Mouse (Mus musculus): ENCODE data around the gene Lsr.
A peak's percentile ranks its signal among the peaks of the same experiment; 100 is the strongest.

Gene Lsr

GRCm38 (mm10) chr7:30973251-30973500 lies at the start of gene Lsr:
Gene Lsr, minus strand, starts transcription at chr7:30973464.
- DNase-seq, result peak; percentile 64

GRCm38 (mm10) chr7:31017104-31017901 lies 44.0 kb upstream of the Lsr start:
- DNase-seq, result no peak

DNA sequence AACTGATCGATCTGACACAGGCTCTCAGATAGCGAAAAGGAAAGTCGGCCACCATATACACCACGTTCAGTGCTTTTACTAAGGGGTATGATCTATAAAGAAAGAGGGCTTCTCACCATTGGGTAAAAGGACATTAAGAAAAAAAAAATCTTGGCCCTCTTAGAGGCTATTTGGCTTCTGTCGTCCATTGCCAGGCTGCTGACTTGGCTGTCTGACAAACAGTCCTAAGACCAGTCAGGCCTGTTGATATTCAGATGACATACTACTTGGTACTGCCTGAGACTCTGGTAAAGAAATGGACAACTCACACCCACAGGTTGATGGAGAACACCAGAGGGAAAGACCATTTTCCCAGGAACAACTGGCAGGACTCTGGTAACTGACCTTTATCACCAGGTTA lies 39.7 kb upstream of the Lsr start:
- no peak for DNase-seq

GRCm38 (mm10) chr7:31008889-31009288 lies 35.6 kb upstream of the Lsr start:
- DNase-seq, result no peak

- DNase-seq, result peak; percentile 36
Observed at GRCm38 (mm10) chr7:31008175-31008574, 34.9 kb upstream of the Lsr start.

- no peak for DNase-seq
Observed at GRCm38 (mm10) chr7:31007775-31008174, 34.5 kb upstream of the Lsr start.

DNA sequence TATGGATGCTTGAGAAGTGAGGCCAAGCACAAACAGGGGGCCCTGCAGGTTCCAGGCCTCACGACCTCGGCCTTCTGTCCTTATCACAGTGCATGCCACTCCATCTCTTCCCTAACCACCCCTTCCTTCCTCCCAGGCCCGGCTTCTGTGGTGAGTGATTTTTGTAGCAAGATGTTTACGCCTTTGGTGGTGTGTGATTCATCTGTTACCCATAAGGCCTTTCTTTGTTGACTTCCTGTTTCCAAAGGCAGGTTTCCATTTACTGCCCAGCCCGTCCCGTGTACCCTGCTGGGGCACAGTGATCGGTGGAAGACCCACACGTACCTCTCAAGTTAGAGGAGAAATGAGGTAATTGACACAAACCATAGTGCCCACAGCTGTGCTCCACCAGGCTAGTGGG lies 29.4 kb upstream of the Lsr start:
- DNase-seq, result peak; percentile 62

GRCm38 (mm10) chr7:31000505-31001020 lies 27.3 kb upstream of the Lsr start:
- DNase-seq, result peak; percentile 89

DNA sequence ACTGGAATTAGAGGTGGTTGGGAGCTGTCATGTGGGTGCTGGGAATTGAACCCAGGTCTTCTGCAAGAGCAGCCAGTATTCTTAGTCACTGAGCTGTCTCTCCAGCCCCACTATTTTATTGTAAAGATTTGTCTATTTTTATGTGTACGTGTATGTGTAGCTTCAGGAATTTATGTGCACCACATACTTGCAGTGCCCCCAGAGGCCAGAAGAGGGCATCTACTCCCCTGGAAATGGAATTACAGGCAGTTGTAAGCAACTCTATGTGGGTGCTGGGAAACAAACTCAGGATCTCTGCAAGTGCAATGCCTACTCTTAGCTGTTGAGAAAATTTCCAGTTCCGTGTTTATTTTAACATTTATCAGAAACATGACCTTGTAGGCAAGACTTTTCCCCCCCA lies 23.2 kb upstream of the Lsr start:
- no peak for DNase-seq

DNA sequence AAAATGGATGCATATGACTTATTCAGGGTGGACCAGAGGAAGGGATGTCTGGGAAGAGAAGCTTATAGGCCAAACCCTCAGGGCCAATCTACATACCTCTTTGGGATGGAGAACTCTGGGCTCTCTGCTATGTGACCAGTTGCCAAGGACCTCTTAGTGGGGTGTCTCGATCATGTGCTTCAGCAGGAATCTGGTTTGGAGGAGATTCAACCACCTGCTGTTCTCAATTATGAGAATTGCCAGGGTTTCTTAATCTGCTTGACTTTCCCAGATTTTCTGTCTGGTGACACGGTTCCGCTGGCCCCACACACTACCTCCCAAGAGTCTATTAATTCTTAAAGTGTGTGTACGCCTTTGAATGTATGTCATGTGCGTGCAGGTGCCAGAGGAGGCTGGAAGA lies 20.7 kb upstream of the Lsr start:
- DNase-seq, result no peak

DNA sequence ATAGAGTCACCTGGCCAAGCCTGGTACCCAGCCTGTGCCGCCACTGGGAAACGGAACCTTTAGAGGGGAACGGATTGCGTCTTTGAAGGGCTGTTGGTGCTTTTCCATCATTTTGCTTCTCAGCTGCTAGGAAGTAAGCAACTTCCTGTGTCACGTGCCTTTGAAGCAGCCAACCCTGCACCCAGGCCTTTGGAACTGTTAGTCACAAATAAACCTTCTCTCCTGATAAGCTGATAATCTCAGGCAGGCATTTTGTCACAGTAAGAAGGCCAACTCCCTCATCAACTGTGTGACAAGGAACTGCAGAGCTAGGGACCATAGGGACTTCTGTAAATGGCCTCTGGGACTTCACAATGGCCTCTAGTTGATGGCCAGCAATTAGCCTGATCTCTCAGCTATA lies 18.9 kb upstream of the Lsr start:
- DNase-seq, result no peak

DNA sequence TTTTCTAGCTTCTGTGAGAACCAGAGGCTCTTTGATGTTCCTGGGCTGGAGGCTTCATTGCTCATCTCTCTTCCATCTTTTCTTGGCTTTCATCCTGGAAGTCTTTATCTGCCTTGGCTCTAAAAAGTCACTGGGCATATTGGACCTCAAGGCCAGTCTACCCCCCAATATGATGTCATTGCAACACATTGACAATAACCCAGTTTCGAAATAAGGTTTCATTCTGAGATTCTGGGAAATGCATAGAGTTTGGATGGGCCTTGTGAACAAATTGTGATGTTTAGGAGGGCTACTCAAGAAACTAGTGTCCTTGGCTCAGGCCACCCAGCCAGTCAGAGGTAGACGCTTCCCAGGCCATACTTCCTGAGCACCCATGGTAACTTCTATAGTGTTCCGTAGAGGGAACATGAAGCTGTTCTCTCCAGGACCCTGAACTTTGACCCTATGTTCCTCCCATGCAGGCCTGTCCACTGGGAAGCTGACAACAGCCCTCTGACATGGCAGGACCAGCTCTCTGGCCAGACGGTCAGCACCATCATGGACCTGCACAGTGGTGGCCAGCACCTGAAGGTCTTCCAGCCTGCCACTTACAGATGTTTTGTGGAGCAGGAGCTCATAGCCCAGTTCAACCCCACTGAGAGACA lies 15.4 kb upstream of the Lsr start:
- no peak for DNase-seq

GRCm38 (mm10) chr7:30985357-30985756 lies 12.1 kb upstream of the Lsr start:
- no peak for DNase-seq

GRCm38 (mm10) chr7:30981703-30982102 lies 8.4 kb upstream of the Lsr start:
- DNase-seq, result no peak

GRCm38 (mm10) chr7:30973501-30974289 lies 431 bp upstream of the Lsr start, which contains the start of gene Fam187b:
Gene Fam187b, plus strand, starts transcription at chr7:30973790.
- peak; percentile 94 for DNase-seq

GRCm38 (mm10) chr7:30972426-30973250 lies 626 bp downstream of the Lsr start:
- no peak for DNase-seq

GRCm38 (mm10) chr7:30971901-30972300 lies 1.4 kb downstream of the Lsr start:
- no peak for DNase-seq

DNA sequence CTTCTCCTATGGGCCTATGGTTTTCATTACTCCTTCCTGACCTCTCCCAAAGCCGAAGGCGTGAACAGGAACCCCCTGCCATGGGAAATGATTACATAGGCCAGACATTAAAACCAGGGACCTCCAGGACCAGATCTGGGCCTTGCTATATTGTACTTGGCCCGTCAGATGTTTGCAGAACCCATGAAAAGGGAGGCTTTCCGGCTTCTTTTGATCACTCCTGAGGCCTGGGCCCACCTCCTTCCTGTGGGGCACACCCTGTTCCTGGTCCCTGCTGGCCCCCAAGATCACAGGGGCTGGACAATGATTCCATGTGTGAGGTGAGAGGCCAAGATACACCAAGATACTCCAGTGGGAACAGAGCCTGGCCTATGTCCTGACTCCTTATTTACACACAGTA lies 4.1 kb downstream of the Lsr start:
- no peak for DNase-seq

- no peak for DNase-seq
Observed at GRCm38 (mm10) chr7:30968611-30969010, 4.7 kb downstream of the Lsr start.

- DNase-seq, result no peak
Observed at GRCm38 (mm10) chr7:30966657-30967056, 6.6 kb downstream of the Lsr start.

DNA sequence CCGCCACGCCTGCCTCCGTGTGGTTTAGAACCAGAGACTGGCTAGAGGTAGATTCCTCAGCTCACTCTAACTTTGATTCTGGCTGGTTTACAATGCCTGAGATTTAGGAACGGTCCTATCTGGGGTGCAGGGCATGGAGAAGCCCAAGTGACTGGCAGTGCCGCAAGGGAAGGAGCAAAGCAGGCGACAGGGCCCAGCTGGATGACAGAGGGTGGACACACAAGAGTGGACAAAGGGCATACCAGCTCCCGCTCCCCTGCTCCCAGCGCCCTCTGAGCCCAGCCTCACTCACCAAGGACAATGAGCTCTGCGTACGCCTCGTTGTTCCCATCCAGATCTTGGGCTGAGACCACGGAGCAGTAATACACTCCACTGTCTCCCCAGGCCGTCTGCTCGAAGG lies 7.6 kb downstream of the Lsr start:
- DNase-seq, result no peak

DNA sequence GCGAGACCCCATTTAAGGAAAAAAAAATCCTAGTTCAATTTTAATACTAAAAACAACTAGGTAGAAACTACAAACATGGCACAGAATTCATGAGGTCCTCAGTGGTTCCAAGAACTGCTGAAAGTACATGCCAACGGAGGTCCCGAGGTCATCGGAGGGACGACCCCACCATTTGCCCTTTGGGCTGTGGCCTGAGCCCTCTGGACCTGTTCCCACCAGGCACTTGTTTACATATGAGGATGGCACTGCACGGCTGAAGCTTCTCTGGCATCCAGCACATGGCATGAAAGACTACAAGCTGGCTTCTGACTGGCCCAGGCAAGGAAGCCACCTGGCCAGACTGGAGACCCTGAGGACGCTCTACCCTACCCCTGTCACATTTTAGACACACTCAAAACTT lies 8.9 kb downstream of the Lsr start:
- no peak for DNase-seq

DNA sequence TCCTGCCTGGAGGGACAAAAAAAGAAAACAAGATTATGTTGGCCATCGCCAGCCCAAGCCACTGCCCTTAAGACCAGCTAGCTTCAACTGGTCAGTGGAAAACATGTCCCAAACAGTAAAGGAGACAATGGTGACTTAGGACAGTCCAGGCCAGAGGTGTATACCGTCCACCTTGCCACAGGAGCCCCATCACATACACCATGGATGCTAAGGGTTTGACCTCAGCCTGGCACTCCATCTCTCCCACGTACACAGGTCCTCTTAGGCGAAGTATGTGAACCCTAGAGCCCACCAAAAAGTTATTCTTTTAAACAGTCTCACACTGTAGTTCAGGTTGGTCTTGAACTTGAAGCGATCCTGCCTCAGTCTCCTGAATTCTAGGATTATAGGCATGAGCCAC lies 10.4 kb downstream of the Lsr start:
- DNase-seq, result no peak
